Mouse (Mus musculus): Measurements from ENCODE around the gene Gm47791. TPM values are rescaled to one million over a fixed set of nuclear protein-coding genes. Genes with fewer than 3 reads are reported as not detected.

The Gm47791 gene
- polyA plus RNA-seq, 1 experiment from 2014 or later = not detected

Other genes starting within 250 kb of the Gm47791 start
- 0.05 and 0.20 TPM in 2 replicates for gene Col4a4, start 184.4 kb downstream of the Gm47791 start, polyA plus RNA-seq (2015; fragmentation: Nextera tagmentation; extraction: Ambion mirVana)
- gene Col4a3, start 184.3 kb downstream of the Gm47791 start, polyA plus RNA-seq (2015; fragmentation: Nextera tagmentation; extraction: Ambion mirVana) = 0.16 and 0.21 TPM in 2 replicates
- 166 and 173 TPM in 2 replicates for gene Mff, start 46.4 kb downstream of the Gm47791 start, polyA plus RNA-seq (2015; fragmentation: Nextera tagmentation; extraction: Ambion mirVana)
- gene Tm4sf20, start 2.8 kb downstream of the Gm47791 start, polyA plus RNA-seq (2015; fragmentation: Nextera tagmentation; extraction: Ambion mirVana) = 201 and 234 TPM in 2 replicates
- gene Agfg1, start 68.2 kb upstream of the Gm47791 start, polyA plus RNA-seq (2015; fragmentation: Nextera tagmentation; extraction: Ambion mirVana) = 14.1 and 31.8 TPM in 2 replicates
- not detected in 2 replicates for gene A030005L19Rik, start 142.1 kb upstream of the Gm47791 start, polyA plus RNA-seq (2015; fragmentation: Nextera tagmentation; extraction: Ambion mirVana)
- not detected in 2 replicates for gene A030014E15Rik, start 153.7 kb upstream of the Gm47791 start, polyA plus RNA-seq (2015; fragmentation: Nextera tagmentation; extraction: Ambion mirVana)
- not detected in 2 replicates for gene Gm6217, start 160.2 kb upstream of the Gm47791 start, polyA plus RNA-seq (2015; fragmentation: Nextera tagmentation; extraction: Ambion mirVana)
- not detected in 2 replicates for gene A030003K21Rik, start 172.1 kb upstream of the Gm47791 start, polyA plus RNA-seq (2015; fragmentation: Nextera tagmentation; extraction: Ambion mirVana)
- gene Gm7544, start 184.8 kb upstream of the Gm47791 start, polyA plus RNA-seq (2015; fragmentation: Nextera tagmentation; extraction: Ambion mirVana) = not detected in 2 replicates
- gene Gm47955, start 189.0 kb upstream of the Gm47791 start, polyA plus RNA-seq (2015; fragmentation: Nextera tagmentation; extraction: Ambion mirVana) = not detected in 2 replicates
- gene Gm47959, start 229.3 kb upstream of the Gm47791 start, polyA plus RNA-seq (2015; fragmentation: Nextera tagmentation; extraction: Ambion mirVana) = not detected in 2 replicates

Measured in intestine, embryonic 16.5 days (tissue).